Mouse (Mus musculus) Muller cell, postnatal 12 days (primary cell): ENCODE results near the gene Sbf2.
"Not testable (repeated sequence)": the region's sequence is repeated elsewhere in the genome, so short reads cannot be mapped to it uniquely, and the experiment has no call there.

ENCODE experiments used
- DNase-seq: peaks from one replicate; pipeline ENCODE4 v3.0.0-alpha.2; 2015; ENCODE audit errors: inconsistent ontology term

The Sbf2 gene

DNA sequence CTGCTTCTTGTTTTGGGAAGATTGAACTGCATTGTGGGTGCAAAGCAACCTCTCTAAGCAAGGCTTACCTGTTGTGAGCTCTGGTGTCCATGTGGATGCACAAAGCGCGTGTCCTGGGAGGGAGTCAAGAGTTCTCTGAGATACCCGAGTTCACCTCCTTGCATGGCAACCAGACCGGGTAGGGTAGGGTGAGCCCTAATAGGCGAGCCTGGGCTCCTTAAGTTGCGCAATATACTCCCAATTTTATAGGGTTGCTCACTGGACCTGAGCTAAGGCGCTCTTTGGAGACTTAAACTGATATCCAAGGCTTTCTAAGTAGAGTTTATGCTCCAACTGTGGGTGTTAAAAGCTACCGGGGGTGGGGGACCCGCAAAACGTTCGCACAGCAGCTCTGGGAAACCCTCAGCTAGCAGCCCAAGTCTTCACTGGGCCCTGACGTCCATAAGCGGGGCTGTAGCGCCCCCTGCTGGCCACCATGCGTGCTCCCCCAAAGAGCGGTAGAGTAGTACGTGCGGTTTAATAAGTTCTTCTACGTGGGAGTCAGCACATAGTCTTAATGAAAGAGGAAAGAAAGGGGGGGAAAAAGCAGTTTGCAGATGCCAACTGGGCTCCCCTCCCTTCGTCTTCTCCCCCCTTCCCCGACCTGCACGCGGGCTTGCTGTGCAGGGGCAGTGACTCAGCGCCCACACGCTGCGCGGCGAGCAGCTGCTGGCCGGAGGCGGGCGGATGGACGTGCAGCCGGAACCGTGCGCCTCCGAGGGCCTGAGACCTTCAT is 15.4 kb upstream of the Sbf2 start:
- peak; percentile 96 for DNase-seq

DNA sequence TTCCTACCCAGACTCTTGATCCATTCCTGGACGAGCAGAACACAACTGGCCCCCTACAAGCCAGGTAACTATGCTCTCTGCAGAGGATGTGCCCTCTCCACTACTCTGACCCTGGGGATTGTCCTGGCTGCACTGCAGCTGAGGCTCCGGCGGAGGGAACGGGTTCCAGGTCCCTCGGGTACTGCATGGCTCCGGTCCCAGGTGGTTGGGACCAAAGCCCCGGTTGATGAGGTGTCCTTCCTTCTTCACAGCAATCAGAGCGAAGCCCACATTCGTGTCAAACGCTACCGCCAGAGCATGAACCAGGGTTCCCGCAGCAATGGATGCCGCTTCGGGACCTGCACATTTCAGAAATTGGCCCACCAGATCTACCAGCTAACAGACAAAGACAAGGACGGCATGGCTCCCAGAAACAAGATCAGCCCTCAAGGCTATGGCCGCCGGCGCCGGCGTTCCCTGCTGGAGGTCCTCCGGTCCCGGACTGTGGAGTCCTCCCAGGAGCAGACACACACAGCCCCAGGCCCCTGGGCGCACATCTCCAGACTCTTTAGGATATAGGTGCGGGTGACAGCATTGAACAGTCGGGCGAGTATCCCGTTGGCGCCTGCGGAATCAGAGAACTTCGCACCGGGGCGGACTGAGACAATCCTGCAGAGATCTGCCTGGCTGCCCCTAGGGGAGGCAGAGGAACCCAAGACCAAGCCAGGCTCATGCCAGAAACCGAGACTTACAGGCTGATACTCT is 14.1 kb upstream of the Sbf2 start:
- DNase-seq, result peak; percentile 62

DNA sequence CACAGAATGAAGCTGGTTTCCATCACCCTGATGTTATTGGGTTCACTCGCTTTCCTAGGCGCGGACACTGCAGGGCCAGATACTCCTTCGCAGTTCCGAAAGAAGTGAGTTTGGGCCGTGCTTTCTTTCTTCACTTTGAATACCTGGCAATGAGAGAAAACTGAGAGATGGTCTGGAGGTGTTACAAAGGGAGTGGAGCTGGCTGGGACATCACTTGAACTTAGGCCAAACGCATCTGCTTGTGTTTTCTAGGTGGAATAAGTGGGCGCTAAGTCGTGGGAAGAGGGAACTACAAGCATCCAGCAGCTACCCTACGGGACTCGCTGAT is 13.5 kb upstream of the Sbf2 start:
- DNase-seq, result peak; percentile 67

DNA sequence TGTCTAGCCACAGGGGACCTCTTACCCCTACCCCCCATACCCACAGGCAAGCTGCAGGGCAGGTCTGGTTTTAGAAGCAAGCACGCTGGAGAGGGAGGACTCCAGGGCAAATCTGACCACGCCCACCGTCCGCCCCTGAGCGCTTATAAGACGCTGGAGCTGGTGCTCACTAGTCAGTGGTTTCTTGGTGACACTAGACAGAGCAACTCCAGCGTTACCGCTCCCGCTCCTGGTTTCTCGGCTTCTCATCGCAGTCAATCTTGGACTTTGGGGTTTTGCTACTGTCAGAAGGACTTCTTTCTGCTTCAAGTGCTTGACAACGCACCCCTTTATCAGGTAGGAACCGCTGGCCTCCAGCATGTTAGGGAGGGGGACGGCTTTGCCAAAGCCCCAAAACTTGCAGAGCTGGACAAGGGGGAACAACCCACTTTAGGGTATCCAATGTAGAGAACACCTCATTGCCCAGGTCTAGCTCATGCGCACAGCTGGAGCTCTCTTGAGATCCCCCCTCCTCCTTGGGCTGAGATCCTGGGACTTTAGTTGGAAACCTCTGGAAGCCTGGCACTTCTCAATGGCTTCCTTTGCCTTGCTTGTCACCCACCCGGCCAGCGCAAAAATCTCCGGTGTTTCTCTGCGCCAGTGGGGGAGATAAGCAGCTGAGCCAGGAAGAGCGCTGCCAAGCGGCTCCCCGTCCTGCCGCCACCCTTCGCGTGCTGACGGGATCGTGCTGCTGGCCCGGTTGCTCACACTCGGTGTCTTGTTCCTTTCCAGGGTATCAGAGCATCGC is 13.0 kb upstream of the Sbf2 start, which contains the start of gene Adm:
Gene Adm (plus strand): TSS at position 176 of the 787 bp plus-strand sequence.
- DNase-seq, result peak; percentile 90

DNA sequence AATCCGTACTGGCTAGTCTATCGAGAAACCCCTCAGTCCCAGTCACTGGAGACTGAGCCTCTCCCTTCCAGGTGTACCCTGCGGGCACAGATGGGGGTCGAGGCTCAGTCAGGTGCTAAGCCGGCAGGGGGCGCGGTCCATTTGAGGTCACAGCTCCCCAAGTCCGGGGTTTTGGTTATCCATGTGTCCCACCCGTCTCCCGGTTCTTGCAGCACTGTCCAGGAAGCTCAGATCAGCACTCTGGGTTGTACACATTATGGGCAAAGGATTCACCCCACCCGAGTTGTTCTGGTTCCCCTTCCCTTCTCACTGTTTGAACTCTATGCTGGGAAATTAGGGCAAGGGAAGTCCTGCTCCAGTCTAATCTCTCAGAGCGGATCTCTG is 12.4 kb upstream of the Sbf2 start:
- DNase-seq, result no peak

DNA sequence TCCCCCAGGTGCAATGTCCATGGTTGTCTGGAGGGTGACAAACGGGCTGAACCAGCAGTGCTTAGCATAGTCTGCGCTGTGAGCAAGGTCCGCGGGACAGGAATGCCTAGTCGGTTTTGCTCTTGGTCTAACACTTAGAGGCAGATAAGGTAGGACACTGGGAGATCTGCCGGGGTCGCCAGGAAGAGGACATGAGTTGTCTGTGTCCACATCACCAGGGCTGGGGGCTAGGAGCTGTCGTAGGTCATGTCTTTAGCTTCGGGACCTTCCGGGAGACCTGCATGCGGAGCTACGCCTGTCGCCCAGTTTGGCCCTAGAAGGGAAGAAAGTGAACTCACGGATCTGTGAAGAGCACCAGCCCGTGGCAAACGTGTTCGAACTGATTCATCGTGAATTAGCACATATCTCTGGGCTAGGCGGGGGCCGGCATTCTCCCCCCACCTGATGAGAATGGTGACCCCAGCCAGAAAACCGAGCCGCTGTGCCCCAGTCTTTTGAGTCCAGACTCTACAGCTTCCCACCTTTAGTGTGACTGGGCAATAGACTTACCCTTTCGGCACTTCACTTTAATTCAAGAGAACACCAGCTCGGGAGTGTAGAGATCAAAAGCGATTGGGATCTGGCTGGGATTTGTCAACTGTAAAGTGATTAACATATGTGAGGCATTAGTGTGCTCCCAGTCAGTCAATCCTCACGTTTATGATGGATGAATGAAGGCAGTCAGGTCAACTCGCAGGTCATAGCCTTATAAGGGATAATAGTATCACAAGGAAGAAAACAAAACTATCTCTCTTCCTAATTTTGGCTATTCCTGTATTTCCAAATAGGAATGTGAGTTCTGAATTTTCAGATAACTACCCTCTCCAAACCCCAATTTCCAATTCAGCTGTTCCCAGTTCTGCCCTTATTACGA is 11.7 kb upstream of the Sbf2 start:
- DNase-seq, result peak; percentile 32

DNA sequence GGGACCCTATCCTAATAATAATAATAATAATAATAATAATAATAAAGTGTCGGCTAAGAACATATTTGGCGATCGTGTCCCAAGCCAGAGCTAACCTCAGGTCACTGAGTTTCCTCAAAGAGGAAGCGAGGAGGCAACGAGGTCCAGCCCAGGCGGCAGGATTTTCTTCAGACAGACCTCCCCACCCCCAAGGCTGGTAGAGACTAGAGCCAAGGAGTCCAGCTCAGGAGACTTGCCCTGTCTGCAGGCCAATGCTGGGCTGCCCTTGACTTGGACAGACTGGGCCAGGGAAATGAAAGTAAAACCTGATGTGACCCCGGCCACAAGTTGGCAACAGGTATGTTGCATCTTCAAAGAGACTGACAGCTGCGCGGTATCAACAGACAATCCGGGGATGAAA is 10.8 kb upstream of the Sbf2 start:
- no peak for DNase-seq

DNA sequence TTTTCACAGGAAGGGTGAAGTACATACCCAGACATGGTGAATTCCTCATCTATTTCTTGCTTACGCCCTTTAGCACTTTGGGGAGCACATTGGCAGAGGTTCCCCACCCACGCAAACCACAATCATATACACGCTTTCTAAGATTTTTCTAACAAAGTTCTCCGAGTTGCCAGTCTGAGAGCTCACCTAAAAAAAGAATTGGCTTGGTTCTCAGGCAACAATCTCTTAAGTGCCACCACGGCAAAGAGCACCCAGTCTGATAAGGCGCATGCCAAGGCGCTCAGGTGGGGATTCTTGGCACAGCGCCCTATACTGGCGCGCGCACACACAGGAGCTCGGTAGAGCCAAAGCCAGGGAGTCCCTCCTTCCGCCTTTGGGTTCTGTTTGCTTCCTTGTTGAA is 10.2 kb upstream of the Sbf2 start:
- peak; percentile 19 for DNase-seq

DNA sequence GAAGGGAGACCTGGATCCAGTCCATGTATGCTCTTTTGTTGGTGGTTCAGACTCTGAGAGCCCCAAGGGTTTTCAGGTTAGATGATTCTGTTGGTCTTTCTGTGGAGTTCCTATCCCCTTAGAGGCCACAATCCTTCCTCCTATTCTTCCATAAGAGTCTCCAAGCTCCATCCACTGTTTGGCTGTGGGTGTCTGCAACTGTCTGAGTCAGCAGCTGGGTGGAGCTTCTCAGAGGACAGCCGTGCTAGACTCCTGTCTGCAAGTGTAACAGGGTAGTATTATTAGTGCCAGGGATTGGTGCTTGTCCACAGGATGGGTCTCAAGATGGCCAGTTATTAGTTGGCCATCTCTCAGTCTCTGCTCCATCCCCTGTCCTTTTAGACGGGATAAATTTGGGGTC is 9.3 kb upstream of the Sbf2 start:
- DNase-seq, result no peak

DNA sequence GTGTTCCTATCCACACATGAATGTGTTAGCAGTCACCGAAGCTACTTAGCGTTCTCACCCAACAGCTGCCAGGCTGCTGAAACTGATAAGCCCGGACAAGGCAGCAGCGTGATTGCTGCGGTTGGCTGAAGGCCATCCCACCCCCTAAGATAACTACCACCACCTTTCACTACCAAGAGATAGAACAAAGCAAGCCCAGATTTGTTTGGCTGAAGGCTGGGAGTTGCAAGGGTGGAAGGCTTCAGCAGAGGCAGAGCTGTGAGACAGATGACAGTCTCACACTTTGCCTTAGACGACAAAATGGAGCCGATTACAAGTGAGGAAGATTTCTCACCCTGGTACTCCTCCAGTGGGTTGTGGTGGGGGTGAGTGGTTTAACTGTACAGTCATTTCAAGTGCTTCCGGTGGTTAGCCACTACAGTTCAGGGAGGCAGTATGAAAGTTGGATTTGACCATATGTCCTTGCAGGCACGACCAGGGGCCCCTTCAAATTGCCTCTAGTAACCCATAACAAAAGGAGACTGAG is 4.4 kb upstream of the Sbf2 start:
- peak; percentile 16 for DNase-seq

DNA sequence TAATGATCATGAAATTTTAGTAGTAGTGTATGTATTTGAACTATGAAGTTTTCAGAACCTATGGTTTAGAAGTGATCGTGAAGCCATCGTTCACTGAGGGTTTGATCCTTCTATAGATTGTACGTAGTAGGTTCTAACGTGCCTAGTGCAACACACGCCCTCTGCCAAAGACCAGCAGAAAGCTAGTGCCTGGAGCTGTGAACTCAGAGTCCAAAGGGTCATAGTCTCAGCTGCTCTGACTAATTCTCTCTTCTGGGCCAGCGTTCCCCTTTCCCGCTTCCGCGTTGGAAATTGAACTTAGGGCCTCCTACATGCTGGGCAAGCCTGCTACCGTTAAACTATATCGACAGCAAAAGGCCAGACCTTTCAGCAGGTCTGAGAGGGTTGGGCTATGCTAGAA is 1.1 kb upstream of the Sbf2 start:
- no peak for DNase-seq

DNA sequence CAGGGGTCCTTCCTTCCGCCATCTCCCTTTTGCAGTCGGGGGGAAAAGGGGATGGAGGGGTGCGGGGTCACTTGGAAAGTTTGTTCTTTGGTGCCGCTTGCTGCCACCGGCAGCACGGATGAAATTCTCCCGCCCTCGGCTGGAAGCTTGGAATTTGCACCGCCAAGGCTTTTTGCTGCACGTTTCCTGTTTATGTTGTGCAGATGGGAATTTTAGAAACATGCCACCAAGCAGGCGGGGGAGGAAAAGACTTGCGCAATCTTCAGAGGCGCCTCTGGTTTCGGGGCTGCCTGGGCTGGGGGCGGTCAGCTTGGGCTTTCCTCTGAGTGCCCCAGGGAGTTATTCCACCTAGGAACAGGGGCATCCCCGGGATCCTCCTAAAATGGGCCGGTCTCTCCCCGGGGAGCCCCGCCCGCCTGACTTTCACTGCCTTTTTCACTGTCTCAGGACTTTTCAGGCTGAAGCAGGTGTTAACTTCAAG is 469 bp upstream of the Sbf2 start:
- DNase-seq, result peak; percentile 78

DNA sequence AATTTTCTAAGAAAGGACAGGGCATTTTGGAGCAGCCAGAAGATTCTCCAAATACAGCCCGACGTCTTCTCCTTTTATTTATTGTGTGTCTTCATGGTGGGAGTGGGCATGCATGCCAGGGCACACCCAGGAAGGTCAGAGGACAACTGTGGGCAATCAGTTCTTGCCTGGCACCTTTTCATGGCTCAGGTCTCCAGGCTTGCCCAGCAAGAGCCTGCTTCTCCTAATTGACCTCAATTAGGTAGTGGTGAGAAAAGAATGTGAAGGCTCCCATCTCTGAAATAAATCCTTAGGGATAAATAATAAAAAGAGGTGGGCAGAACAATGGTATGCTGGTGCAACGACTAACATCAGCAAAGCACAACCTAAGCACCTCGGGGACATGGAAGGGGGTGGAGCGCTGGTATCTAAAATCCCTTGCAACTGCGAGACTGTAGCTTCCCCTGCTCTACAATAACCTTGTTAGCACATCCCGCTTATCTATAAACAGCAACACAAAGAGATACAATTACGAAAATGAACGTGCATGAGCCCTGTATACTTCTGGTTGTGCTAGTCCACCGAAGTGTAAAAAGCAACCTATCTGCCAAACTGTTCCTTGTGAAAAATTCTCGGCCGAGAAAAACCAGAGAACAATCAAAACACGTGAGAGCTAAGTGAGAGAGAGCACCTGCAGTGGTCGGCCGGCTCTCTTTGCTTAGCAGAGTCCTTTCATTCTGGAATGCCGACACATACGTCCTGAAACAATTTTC is 1.2 kb downstream of the Sbf2 start:
- DNase-seq, result peak; percentile 63

DNA sequence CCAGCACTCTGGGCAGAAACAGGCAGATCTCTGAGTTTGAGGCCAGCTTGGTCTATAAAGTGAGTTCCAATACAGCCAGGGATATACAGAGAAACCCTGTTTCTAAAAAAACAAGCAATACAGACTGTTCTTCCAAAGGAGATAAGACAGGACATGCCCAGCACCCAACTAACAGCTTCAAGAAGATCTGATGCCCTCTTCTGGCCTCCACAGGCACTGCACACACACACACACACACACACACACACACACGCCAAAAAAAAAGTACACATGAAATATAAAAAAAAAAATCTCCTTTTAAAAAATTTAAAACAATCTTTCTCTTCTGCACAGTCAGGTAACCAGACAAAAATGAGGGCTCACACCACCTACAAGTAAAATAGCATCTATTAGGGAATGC is 7.8 kb downstream of the Sbf2 start:
- DNase-seq, result no peak

DNA sequence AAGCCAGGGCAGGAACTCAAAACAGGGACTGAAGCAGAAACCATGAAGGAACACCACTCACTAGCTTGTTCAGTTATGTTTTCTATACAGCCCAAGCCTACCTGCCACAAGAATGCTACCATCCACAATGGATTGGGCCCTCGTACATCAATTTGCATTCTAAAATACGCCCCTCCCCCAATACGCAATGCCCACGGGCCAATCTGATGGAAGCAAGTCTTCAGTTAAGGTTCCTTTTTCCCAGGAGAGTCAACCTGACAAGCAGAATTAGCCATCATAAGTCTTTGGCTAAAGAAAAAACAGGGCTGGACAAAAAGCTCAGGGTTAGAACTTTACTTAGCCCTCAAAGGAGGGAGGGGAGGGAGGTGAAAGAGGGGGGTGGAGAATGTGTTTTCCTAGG is 9.2 kb downstream of the Sbf2 start:
- DNase-seq, result no peak

DNA sequence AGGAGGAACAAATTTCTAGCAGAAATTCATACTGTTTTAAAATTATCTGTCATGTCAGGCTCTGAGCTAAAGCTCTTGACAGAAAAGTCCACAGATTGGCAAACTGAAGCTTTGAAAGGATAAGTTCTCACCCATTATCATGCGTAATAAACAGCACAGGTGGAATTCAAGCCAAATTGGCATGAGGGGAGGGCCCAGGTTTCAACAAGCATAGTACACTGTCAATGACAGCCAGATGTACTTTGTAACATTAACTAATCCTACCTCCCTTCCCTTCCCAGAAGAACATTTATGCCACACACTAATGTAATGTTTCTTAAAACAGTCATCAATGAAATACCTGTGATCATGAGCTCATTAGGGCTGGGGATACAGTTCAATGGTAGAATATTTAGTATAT is 17.6 kb downstream of the Sbf2 start:
- no peak for DNase-seq

DNA sequence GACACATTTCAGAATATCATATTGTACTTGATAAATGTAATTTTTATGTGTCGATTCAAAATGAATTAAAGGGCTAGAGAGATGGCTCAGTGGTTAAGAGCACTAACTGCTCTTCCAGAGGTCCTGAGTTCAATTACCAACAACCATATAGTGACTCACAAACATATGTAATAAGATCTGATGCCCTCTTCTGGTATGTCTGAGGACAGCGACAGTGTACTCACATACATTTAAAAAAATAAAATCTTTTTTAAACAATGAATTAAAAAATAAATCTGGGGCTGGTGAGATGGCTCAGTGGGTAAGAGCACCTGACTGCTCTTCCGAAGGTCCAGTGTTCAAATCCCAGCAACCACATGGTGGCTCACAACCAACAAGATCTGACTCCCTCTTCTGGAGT is 20.7 kb downstream of the Sbf2 start:
- not testable (repeated sequence) for DNase-seq

DNA sequence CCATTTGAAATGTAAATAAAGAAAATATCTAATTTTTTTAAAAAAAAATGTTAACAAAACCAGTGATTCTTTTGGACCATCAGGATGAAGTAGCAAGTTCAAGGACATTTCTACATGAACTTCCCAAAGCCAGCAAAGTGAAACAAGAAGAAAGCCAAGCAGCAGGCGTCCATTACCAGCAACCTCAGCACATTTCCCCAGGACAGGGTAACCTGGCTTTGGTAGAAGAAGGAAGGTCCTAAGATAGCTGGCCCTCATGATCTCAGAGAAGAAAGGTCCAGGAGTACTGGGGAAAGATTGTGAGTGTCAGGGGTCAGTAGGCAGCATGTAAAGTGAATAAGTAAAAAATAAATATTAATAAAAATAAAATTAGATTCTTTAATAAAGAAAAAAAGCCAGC is 27.0 kb downstream of the Sbf2 start:
- no peak for DNase-seq

DNA sequence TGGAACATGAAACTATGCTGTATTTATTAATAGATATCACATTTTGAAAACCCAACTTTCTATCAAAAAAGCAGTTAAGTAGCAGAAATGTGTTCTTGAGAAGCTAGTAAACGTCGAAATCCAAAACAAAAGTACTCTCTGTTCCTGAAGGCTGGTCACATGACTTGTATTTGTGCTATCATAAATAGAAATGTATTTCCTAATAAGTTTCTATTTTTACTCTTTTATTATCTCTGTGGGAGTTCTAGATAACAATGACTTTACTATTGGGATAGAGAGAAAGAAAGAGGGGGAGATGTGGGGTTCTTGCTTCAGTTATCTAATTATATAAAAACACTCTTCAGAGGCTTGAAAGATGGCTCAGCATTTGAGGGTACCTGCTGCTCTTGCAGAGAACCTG is 29.5 kb downstream of the Sbf2 start:
- DNase-seq, result no peak

DNA sequence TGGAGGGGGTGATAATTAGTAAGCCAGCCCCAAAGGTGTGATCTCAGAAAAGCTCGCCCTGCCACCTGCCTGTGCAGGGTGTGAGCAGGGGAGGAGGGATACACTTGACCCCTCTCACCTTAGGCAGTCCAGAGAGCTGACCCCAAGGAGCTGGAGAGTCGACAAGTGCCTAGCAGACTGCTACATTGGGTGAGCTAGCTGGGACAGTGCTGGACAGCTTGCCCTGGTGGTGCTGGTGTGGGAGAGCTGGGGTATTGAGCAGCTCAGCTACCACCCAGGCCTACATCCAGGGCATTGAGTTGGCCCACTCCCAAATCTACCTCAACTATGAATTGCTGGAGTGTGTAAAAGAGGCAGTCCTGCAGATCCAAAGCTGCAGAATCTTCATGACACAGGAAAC is 30.6 kb downstream of the Sbf2 start:
- no peak for DNase-seq

DNA sequence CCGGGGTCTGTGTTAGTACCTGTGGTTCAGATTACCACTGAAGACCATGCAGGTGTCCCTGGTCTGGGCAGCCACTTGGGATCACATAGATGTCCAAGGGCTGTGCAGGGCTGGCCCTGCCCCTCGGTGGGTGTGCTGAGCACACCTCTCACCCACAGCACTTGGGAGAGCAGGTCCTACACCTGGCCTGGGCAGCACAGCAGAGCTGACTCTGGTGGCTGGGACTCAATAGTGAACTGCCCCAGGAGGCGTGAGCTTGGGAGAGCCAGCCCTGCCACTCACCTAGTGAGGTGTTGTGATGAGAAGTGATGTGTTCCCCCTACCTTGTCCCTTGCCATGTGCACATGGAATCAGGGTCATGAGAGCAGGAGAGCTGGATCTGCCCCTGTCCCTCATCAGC is 31.0 kb downstream of the Sbf2 start:
- no peak for DNase-seq
